Mouse (Mus musculus): ENCODE data around the gene Ndn. TPM values are rescaled to one million over a fixed set of nuclear protein-coding genes. Genes with fewer than 3 reads are reported as not detected.

The Ndn gene
- 458 and 501 TPM in 2 replicates for polyA plus RNA-seq (2015; fragmentation: Nextera tagmentation; extraction: Ambion mirVana)

DNA sequence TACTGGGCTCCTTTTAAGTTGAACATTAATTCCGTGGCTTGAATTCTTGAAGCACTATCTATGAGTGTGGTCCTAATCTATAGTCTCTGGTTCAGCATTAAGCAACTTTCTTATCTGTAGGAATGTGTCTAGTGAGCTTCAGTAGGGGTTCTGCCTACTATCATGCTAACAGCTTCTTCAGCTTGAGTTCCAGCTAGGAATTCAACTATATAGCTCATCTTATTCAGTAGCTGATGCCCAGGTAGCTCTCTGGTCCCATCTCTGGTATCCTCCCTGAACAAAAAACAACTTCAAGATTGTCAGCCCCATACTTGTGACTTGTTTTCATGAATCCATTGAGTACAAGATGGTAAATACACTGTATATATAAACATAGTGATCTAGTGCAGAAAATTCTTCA, at the start of gene Ndn:
Gene Ndn (plus strand): TSS at position 301 of the 400 bp plus-strand sequence.

DNA sequence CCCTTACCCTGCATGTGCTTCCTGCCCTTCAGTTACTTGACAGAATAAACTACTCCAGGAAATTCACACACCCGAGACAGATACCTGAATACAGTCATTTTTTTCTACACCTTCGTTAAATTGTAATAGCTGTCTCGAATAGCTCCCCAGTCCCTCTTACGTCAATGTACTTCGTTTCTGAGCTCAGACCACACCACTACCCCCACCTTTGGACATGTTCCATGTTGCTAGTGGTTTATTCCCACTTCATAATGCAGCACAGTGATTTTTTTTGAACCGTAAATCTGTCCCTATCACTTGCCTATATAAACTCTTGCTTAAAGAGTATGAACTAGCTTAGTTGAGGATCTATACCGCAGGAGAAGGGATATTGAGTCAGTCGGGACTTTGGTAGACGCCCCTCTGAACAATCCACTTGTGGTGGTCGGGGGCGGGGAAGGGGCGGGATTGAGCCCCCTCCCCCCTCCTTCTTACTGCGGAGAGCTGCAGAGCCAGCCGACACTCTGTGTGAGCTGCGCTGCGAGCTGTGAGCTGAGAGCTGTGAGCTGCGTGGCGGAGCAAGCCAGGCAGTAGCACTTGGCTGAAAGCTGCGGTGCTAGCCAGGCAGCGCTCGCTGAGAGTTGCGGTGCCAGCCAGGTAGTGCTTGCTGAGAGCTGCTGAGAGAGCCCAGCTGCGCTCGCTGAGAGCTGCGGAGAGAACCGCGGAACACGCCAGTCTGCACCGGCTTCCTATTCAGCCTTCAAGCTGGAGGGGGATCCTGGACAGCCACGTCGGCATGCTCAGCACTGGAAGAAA, 30.3 kb downstream of the Ndn start, which contains the start of gene Magel2:
Gene Magel2 (plus strand): TSS at position 501 of the 795 bp plus-strand sequence.

Other genes starting within 250 kb of the Ndn start
- 8.0 and 10.2 TPM in 2 replicates for gene Magel2, start 30.4 kb downstream of the Ndn start, polyA plus RNA-seq (2015; fragmentation: Nextera tagmentation; extraction: Ambion mirVana)
- 22.2 and 24.5 TPM in 2 replicates for gene Mkrn3, start 73.6 kb downstream of the Ndn start, polyA plus RNA-seq (2015; fragmentation: Nextera tagmentation; extraction: Ambion mirVana)
- 6.7 and 6.8 TPM in 2 replicates for gene Peg12, start 117.9 kb downstream of the Ndn start, polyA plus RNA-seq (2015; fragmentation: Nextera tagmentation; extraction: Ambion mirVana)

All from neural tube, postnatal 0 days (tissue).